Mouse (Mus musculus) myocyte (in vitro differentiated cells): ENCODE results near the gene Auts2. TPM values are rescaled to one million over a fixed set of nuclear protein-coding genes. Genes with fewer than 3 reads are reported as not detected.

Experiments used
- H3K27me3 ChIP-seq: one replicate; pipeline ENCODE4 v1.6.1; 2011; ENCODE audit not compliant: control insufficient read depth, insufficient read depth, insufficient read length
- H3K36me3 ChIP-seq: one replicate; pipeline ENCODE4 v1.6.1; 2011; ENCODE audit not compliant: control insufficient read depth, insufficient read depth
- H3K4me2 ChIP-seq: one replicate; pipeline ENCODE4 v1.6.1; 2011; ENCODE audit warnings: low read depth, control low read depth
- H3K4me3 ChIP-seq: one replicate; pipeline ENCODE4 v1.5.1; 2011; ENCODE audit warnings: mild to moderate bottlenecking, control low read depth, moderate library complexity
- H3K79me2 ChIP-seq: one replicate; pipeline ENCODE4 v1.6.1; 2011; ENCODE audit not compliant: control insufficient read depth, insufficient read depth
- H3ac ChIP-seq: one replicate; pipeline ENCODE4 v1.6.1; 2011; ENCODE audit not compliant: control insufficient read depth, insufficient read length
- CEBPB ChIP-seq: IDR thresholded peaks from 2 replicates; pipeline ENCODE4 v1.6.1; 2011; ENCODE audit warnings: mild to moderate bottlenecking, moderate library complexity; ENCODE audit not compliant: poor library complexity, insufficient read depth, severe bottlenecking
- E2F4 ChIP-seq: IDR thresholded peaks from one replicate; pipeline ENCODE4 v1.6.1; 2011; ENCODE audit warnings: mild to moderate bottlenecking, control low read depth, moderate library complexity; ENCODE audit not compliant: insufficient read depth
- MAX ChIP-seq: IDR thresholded peaks from one replicate; pipeline ENCODE4 v1.6.1; 2011; ENCODE audit warnings: low read depth, mild to moderate bottlenecking, control low read depth
- MYOD1 ChIP-seq, 3 experiments: IDR thresholded peaks; one replicate each; pipeline ENCODE4 v1.6.1; 2011; ENCODE audit warnings: control low read depth in 2 of 3, low read depth in 2 of 3, mild to moderate bottlenecking in 2 of 3, moderate library complexity in 1 of 3; ENCODE audit not compliant: insufficient read length in 2 of 3, control insufficient read depth in 1 of 3
- MYOG ChIP-seq, 3 experiments: IDR thresholded peaks; one replicate each; pipeline ENCODE4 v1.6.1; 2011; ENCODE audit warnings: control low read depth in 2 of 3, low read depth in 2 of 3, mild to moderate bottlenecking in 2 of 3; ENCODE audit not compliant: insufficient read length in 2 of 3, control insufficient read depth in 1 of 3, insufficient read depth in 1 of 3
- POLR2A ChIP-seq: IDR thresholded peaks from one replicate; pipeline ENCODE4 v1.6.1; 2011; ENCODE audit warnings: low read depth, mild to moderate bottlenecking, control low read depth, moderate library complexity; ENCODE audit not compliant: insufficient read length
- POLR2AphosphoS2 ChIP-seq: IDR thresholded peaks from one replicate; pipeline ENCODE4 v1.6.1; 2011; ENCODE audit warnings: low read depth, control low read depth; ENCODE audit not compliant: insufficient read length
- REST ChIP-seq: IDR thresholded peaks from one replicate; pipeline ENCODE4 v1.6.1; 2011; ENCODE audit warnings: mild to moderate bottlenecking, control low read depth, moderate library complexity; ENCODE audit not compliant: insufficient read depth, insufficient read length
- SRF ChIP-seq: IDR thresholded peaks from one replicate; pipeline ENCODE4 v1.6.1; 2011; ENCODE audit warnings: low read depth; ENCODE audit not compliant: control insufficient read depth, insufficient read length
- TCF12 ChIP-seq: IDR thresholded peaks from one replicate; pipeline ENCODE4 v1.6.1; 2011; ENCODE audit warnings: mild to moderate bottlenecking, control low read depth; ENCODE audit not compliant: poor library complexity, insufficient read depth, severe bottlenecking
- TCF3 ChIP-seq: IDR thresholded peaks from one replicate; pipeline ENCODE4 v1.6.1; 2011; ENCODE audit warnings: low read depth, control low read depth; ENCODE audit not compliant: insufficient read length
- USF1 ChIP-seq: IDR thresholded peaks from one replicate; pipeline ENCODE4 v1.6.1; 2011; ENCODE audit warnings: low read depth, mild to moderate bottlenecking, control low read depth, moderate library complexity
- polyA plus RNA-seq: library from polyadenylated mRNA; unstranded; fragments of >200 nt; fragmentation: generic; extraction: Trizol; gene quantifications from one replicate; pipeline ENCODE4 v1.2.1, GENCODE M21; 2012; ENCODE audit warnings: missing spikeins

Gene Auts2
- polyA plus RNA-seq, 1 experiment: 8.0 TPM

GRCm38 (mm10) chr5:132368678-132369088, 174.5 kb downstream of the Auts2 start:
- H3K27me3 ChIP-seq: no peaks in the 10 kb centered on the region
- H3K4me3 ChIP-seq: no peak overlapping the region
- no peaks in the 10 kb centered on the region for H3K36me3 ChIP-seq
- TF ChIP-seq MYOG (IDR thresholded peaks at IDR 0.05; ENCODE audit: control insufficient read depth in 1 of 3, insufficient read depth in 1 of 3, insufficient read length in 2 of 3, low read depth in 2 of 3) (no peak), POLR2A (no peak), TCF3 (no peak), E2F4 (no peak), USF1 (no peak), REST (no peak), MYOD1 (IDR thresholded peaks at IDR 0.05; ENCODE audit: control insufficient read depth in 1 of 3, insufficient read length in 2 of 3, low read depth in 2 of 3) (no peak), TCF12 (no peak), POLR2AphosphoS2 (no peak), MAX (no peak), CEBPB (no peak), SRF (no peak)
- no peaks in the 10 kb centered on the region for H3K79me2 ChIP-seq
- no peak overlapping the region for H3K4me2 ChIP-seq
- no peak overlapping the region for H3ac ChIP-seq

GRCm38 (mm10) chr5:132361276-132361675, 181.9 kb downstream of the Auts2 start:
- Histone ChIP-seq H3K79me2 (no peaks in the 10 kb centered on the region), H3K4me3 (no peak overlapping the region), H3K4me2 (no peak overlapping the region), H3K36me3 (no peaks in the 10 kb centered on the region), H3K27me3 (no peaks in the 10 kb centered on the region), H3ac (no peak overlapping the region)
- TF ChIP-seq REST (no peak), MAX (no peak), MYOG (IDR thresholded peaks at IDR 0.05; ENCODE audit: control insufficient read depth in 1 of 3, insufficient read depth in 1 of 3, insufficient read length in 2 of 3, low read depth in 2 of 3) (no peak), POLR2A (no peak), SRF (no peak), MYOD1 (IDR thresholded peaks at IDR 0.05; ENCODE audit: control insufficient read depth in 1 of 3, insufficient read length in 2 of 3, low read depth in 2 of 3) (no peak), TCF3 (no peak), TCF12 (no peak), E2F4 (no peak), POLR2AphosphoS2 (no peak), CEBPB (no peak)

- no peaks in the 10 kb centered on the region for H3K27me3 ChIP-seq
- H3K79me2 ChIP-seq: no peaks in the 10 kb centered on the region
- TF ChIP-seq USF1: no peak
- TF ChIP-seq TCF3: no peak
- no peak for TF ChIP-seq E2F4
- no peak for TF ChIP-seq POLR2AphosphoS2
- no peak for TF ChIP-seq MYOG (IDR thresholded peaks at IDR 0.05; ENCODE audit: control insufficient read depth in 1 of 3, insufficient read depth in 1 of 3, insufficient read length in 2 of 3, low read depth in 2 of 3)
- no peak for TF ChIP-seq POLR2A
- no peak for TF ChIP-seq SRF
- TF ChIP-seq MYOD1 (IDR thresholded peaks at IDR 0.05; ENCODE audit: control insufficient read depth in 1 of 3, insufficient read length in 2 of 3, low read depth in 2 of 3): no peak
- no peak for TF ChIP-seq CEBPB
- no peak for TF ChIP-seq TCF12
- no peak for TF ChIP-seq REST
- TF ChIP-seq MAX: no peak
- H3ac ChIP-seq: no peak overlapping the region
- no peak overlapping the region for H3K4me3 ChIP-seq
- H3K36me3 ChIP-seq: no peaks in the 10 kb centered on the region
- no peak overlapping the region for H3K4me2 ChIP-seq
These were observed 185.4 kb downstream of the Auts2 start for GRCm38 (mm10) chr5:132357726-132358125.

- no peaks in the 10 kb centered on the region for H3K36me3 ChIP-seq
- no peak overlapping the region for H3K4me3 ChIP-seq
- H3K27me3 ChIP-seq: no peaks in the 10 kb centered on the region
- TF ChIP-seq MAX (no peak), POLR2AphosphoS2 (no peak), TCF12 (no peak), CEBPB (no peak), USF1 (no peak)
- H3K4me2 ChIP-seq: no peak overlapping the region
- no peaks in the 10 kb centered on the region for H3K79me2 ChIP-seq
- no peak overlapping the region for H3ac ChIP-seq
These were observed 187.2 kb downstream of the Auts2 start for GRCm38 (mm10) chr5:132355935-132356334.

GRCm38 (mm10) chr5:132352437-132352836, 190.7 kb downstream of the Auts2 start:
- no peak overlapping the region for H3K4me3 ChIP-seq
- TF ChIP-seq CEBPB: no peak
- no peak for TF ChIP-seq POLR2AphosphoS2
- TF ChIP-seq MAX: no peak
- no peak for TF ChIP-seq MYOG (IDR thresholded peaks at IDR 0.05; ENCODE audit: control insufficient read depth in 1 of 3, insufficient read depth in 1 of 3, insufficient read length in 2 of 3, low read depth in 2 of 3)
- TF ChIP-seq MYOD1 (IDR thresholded peaks at IDR 0.05; ENCODE audit: control insufficient read depth in 1 of 3, insufficient read length in 2 of 3, low read depth in 2 of 3): no peak
- no peak for TF ChIP-seq POLR2A
- no peak for TF ChIP-seq TCF12
- no peak for TF ChIP-seq REST
- no peak for TF ChIP-seq SRF
- TF ChIP-seq TCF3: no peak
- no peaks in the 10 kb centered on the region for H3K79me2 ChIP-seq
- H3K36me3 ChIP-seq: no peaks in the 10 kb centered on the region
- no peaks in the 10 kb centered on the region for H3K27me3 ChIP-seq
- no peak overlapping the region for H3ac ChIP-seq
- no peak overlapping the region for H3K4me2 ChIP-seq
